Mouse (Mus musculus) cortical plate, adult 2 months (tissue): Measurements from ENCODE around the gene Snx4.

ENCODE experiments used
- CTCF ChIP-seq: fragments of 200-500 bp; IDR thresholded peaks from 2 replicates; pipeline ENCODE4 v1.5.1; 2011; ENCODE audit warnings: mild to moderate bottlenecking, control low read depth, low read length; ENCODE audit not compliant: insufficient read depth; ENCODE audit errors: extremely low read depth
- POLR2A ChIP-seq: fragments of 200-500 bp; IDR thresholded peaks from 2 replicates; pipeline ENCODE4 v1.6.1; 2011; ENCODE audit warnings: mild to moderate bottlenecking, low read length, control low read depth; ENCODE audit not compliant: insufficient read depth; ENCODE audit errors: extremely low read depth

- TF ChIP-seq CTCF (no peak), POLR2A (no peak)
Observed at GRCm38 (mm10) chr16:33267616-33268253, 16.5 kb downstream of the Snx4 start.
